Mouse (Mus musculus) heart, embryonic 13.5 days (tissue): ENCODE results near the gene Hist1h3e. TPM values are rescaled to one million over a fixed set of nuclear protein-coding genes. Genes with fewer than 3 reads are reported as not detected.
"Not testable (repeated sequence)": the region's sequence is repeated elsewhere in the genome, so short reads cannot be mapped to it uniquely, and the experiment has no call there.

Source experiments
- ATAC-seq: fragments of 200-750 bp; cut with Nextera tagmentation; 2 replicates; pipeline ENCODE4 v1.8.0; 2017; ENCODE audit warnings: moderate TSS enrichment; ENCODE audit not compliant: insufficient number of reproducible peaks, low FRiP score, low TSS enrichment; ENCODE audit errors: extremely low read depth
- H3K27ac ChIP-seq: fragments of 300-500 bp; sonication (generic); replicated peaks from 2 replicates; pipeline ENCODE4 v1.5.1; 2015; ENCODE audit warnings: moderate library complexity, mild to moderate bottlenecking, inconsistent platforms
- H3K27me3 ChIP-seq: fragments of 300-500 bp; sonication (generic); replicated peaks from 2 replicates; pipeline ENCODE4 v1.6.1; 2015; ENCODE audit warnings: mild to moderate bottlenecking, inconsistent platforms
- H3K36me3 ChIP-seq: fragments of 300-500 bp; sonication (generic); 2 replicates; pipeline ENCODE4 v1.6.1; 2015; ENCODE audit warnings: mild to moderate bottlenecking, inconsistent platforms
- H3K4me1 ChIP-seq: fragments of 300-500 bp; sonication (generic); 2 replicates; pipeline ENCODE4 v1.6.1; 2015; ENCODE audit warnings: inconsistent platforms
- H3K4me2 ChIP-seq: fragments of 300-500 bp; sonication (generic); 2 replicates; pipeline ENCODE4 v1.6.1; 2015; ENCODE audit warnings: inconsistent platforms, mild to moderate bottlenecking, moderate library complexity
- H3K4me3 ChIP-seq: fragments of 300-500 bp; sonication (generic); 2 replicates; pipeline ENCODE4 v1.5.1; 2015; ENCODE audit warnings: moderate library complexity, mild to moderate bottlenecking, inconsistent platforms
- H3K9ac ChIP-seq: fragments of 300-500 bp; sonication (generic); 2 replicates; pipeline ENCODE4 v1.6.1; 2015; ENCODE audit warnings: inconsistent platforms, mild to moderate bottlenecking, moderate library complexity
- H3K9me3 ChIP-seq: fragments of 300-500 bp; sonication (generic); 2 replicates; pipeline ENCODE4 v1.6.1; 2016; ENCODE audit warnings: inconsistent platforms
- WGBS: fragments of 180-500 bp; shearing (Covaris S2); methylation state at CpG from one replicate; pipeline ENCODE4 v1.1.7; 2015; ENCODE audit warnings: mixed read lengths; 5-methylcytosine and 5-hydroxymethylcytosine counted together
- polyA plus RNA-seq: library from polyadenylated mRNA; unstranded; fragments of >200 nt; fragmentation: Nextera tagmentation; extraction: Ambion mirVana; gene quantifications from 2 replicates; pipeline ENCODE4 v1.2.1, GENCODE M21; 2015

The Hist1h3e gene
- polyA plus RNA-seq, 1 experiment from 2014 or later: 1.5 TPM

DNA sequence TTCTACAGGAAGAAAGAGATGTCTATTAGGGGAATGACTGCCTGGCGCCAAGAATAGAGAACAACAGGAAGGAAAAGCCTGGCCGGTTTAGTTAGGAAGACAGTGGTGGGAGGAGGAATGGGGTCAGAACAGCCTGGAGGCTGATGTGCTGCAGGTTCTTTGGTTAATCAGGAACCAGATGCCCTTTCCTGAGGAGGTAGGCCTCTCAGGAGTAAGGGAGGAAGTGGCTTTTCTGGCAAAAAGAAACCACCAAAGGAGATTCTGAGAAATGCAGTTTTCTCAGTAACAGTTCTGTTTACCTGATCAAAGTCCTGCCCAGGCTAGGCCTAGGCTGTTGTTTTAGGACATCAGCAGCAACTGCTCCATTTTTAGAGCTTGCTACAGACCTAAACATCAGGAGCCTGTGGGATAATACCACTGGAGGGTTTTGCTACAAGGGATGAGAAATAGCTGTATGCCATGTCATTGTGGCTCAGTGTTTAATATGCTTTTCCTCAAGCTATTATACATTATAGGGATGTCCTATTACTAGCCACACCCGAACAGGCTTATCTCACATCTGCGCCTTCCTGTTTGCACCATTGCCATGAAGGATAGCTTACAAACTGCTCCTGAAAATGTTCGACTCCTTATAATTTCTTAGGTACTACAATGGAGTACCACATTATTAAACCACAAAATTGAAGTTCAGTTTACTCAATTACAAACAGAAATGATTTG lies 31.0 kb upstream of the Hist1h3e start:
- peak overlapping the region; percentile 51 for H3K27ac ChIP-seq
- H3K27me3 ChIP-seq: no peaks in the 10 kb centered on the region
- no peaks in the 10 kb centered on the region for H3K9me3 ChIP-seq
- WGBS: 59% methylated on average over 5 of the region's 5 CpGs
- H3K4me1 ChIP-seq: peaks cover 15% of the 10 kb centered on the region
- H3K4me3 ChIP-seq: no peak overlapping the region
- no peak for ATAC-seq
- H3K9ac ChIP-seq: no peak overlapping the region
- H3K36me3 ChIP-seq: no peaks in the 10 kb centered on the region
- no peak overlapping the region for H3K4me2 ChIP-seq

DNA sequence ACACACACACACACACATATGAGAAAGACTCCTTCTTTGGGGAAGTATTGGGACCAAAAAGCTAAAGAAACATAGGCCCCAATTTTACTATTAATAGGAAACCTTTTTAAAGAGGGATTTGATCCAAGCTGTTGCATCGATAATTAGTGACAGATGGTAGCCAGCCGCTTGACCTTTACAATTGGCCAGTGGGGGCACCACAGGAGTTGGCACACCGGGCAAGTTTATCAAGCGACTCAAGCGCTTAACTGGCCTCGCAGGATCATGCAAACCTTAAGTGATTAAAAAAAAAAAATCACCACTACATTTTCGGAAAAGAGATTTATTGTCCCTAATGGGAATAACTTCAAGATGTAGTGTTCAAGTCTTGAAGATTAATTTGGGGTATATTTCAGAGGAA lies 30.4 kb upstream of the Hist1h3e start:
- 85% methylated on average over 7 of the region's 7 CpGs for WGBS
- no peak overlapping the region for H3K9ac ChIP-seq
- H3K4me1 ChIP-seq: peaks cover 15% of the 10 kb centered on the region
- 0 out of 2 replicates have a peak overlapping the region, but pooled peaks have one; percentile 51 for H3K27ac ChIP-seq
- H3K27me3 ChIP-seq: no peaks in the 10 kb centered on the region
- H3K36me3 ChIP-seq: no peaks in the 10 kb centered on the region
- no peak for ATAC-seq
- no peak overlapping the region for H3K4me3 ChIP-seq
- H3K9me3 ChIP-seq: no peaks in the 10 kb centered on the region
- H3K4me2 ChIP-seq: no peak overlapping the region

DNA sequence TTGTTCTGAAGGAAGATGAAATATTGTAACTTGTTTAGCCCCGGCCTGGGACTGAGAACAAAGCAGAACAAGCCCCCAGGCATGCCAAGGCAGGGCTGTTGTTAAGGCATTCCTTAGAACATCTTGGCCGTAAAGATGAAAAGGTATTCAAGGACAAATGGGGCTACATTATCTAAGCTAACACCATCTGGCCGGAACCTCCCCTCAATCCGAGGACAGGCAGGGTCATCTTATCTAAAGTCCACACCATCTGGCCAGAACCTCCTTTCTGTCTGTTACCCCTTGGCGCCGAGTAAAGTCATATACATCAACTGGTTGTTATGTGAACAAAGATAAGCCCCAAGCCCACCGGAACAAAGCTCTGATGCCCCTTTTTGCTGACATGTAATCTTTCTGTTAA lies 29.7 kb upstream of the Hist1h3e start:
- H3K9me3 ChIP-seq, ATAC-seq, H3K27me3 ChIP-seq, H3K36me3 ChIP-seq, H3K9ac ChIP-seq, H3K4me3 ChIP-seq, H3K27ac ChIP-seq, H3K4me2 ChIP-seq: not testable (repeated sequence)
- 64% methylated on average over 7 of the region's 7 CpGs for WGBS
- peaks cover 18% of the 10 kb centered on the region for H3K4me1 ChIP-seq

DNA sequence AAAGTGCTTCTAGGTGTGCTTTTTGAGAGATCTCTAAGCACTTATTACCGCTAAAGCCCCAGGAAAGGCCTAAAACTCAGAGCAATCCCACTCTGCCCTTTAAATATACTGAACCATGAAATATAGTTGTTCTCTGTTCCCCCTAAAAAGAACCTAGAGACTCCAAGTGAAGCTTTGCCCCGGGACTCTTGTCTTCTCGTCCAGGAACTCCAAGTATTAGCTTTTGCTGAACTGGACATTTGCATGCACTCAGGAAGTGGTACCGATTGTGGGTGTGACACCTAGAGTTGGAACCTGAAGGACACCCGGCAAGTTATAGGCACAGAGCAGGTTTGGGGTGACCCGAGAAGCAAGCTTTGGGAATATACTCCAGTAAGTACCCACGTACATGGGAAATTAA lies 29.0 kb upstream of the Hist1h3e start:
- H3K4me2 ChIP-seq: no peak overlapping the region
- H3K27me3 ChIP-seq: no peaks in the 10 kb centered on the region
- 88% methylated on average over 7 of the region's 7 CpGs for WGBS
- H3K4me3 ChIP-seq: no peak overlapping the region
- H3K9ac ChIP-seq: no peak overlapping the region
- H3K36me3 ChIP-seq: no peaks in the 10 kb centered on the region
- H3K27ac ChIP-seq: no peak overlapping the region
- H3K4me1 ChIP-seq: peaks cover 21% of the 10 kb centered on the region
- H3K9me3 ChIP-seq: no peaks in the 10 kb centered on the region
- no peak for ATAC-seq

DNA sequence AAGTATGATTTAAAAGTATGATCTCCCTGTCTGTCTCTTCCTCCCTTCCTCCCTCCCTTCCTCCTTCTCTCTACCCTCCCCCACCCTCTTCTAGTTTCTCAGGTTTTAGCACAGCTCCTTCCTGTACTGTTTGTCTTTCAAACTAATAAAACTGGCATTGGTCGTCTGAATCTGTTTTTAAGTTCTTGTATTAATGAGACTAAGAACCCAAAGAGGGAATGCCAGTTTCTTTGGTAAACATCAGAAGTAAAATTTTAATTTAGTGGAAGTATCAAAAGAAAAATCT lies 24.7 kb upstream of the Hist1h3e start:
- Histone ChIP-seq H3K27me3 (no peaks in the 10 kb centered on the region), H3K36me3 (no peaks in the 10 kb centered on the region), H3K4me3 (peak overlapping the region; percentile 52), H3K9ac (peak overlapping the region; percentile 84), H3K27ac (peak overlapping the region; percentile 94), H3K4me2 (peak overlapping the region; percentile 80), H3K9me3 (no peaks in the 10 kb centered on the region), H3K4me1 (peaks cover 33% of the 10 kb centered on the region)
- WGBS: 5% methylated on average over 1 of the region's 1 CpGs
- no peak for ATAC-seq

DNA sequence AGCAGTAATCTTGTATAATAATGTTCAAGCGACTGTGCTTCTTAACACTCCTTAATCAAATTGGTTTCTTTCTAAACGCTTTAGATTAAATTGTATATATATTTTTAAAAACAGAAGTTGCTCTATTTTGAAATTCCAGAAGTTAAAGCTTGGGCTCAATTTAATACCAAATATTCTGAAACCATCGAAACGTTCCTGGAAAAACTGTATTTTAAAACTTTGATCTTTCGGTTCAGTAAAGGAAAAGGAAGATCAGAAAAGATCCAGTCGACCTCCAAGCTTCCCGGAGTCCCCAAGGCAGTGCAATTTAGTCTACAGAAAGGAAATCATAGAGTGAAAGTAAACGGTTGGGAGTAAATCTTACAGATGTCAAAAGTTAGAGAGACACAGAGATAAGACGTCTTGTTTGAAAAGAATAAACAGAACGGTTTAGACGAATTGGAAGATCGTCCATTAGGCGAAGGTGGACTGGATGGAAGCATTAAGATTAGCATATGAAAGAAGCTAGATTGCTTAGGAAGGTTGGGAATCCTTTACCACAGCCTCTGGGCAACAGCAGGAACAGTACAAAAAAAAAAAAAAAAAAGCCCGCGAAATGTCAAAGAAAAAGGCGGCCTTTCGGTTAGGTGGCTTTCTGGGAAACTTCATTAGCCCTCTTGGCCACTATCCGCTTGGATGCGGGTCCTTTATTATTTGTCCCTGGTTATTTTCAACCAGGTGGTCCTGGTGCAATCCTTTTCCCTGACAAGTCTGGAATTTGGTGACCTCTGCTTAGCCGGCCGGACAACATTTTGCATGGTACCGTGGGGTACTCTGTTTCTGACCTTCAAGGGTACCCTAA lies 24.1 kb upstream of the Hist1h3e start:
- Histone ChIP-seq H3K9me3 (no peaks in the 10 kb centered on the region), H3K9ac (peak overlapping the region; percentile 84), H3K4me3 (peak overlapping the region; percentile 52), H3K4me2 (peak overlapping the region; percentile 80), H3K36me3 (no peaks in the 10 kb centered on the region), H3K27ac (peak overlapping the region; percentile 95), H3K27me3 (no peaks in the 10 kb centered on the region), H3K4me1 (peaks cover 37% of the 10 kb centered on the region)
- whole genome bisulfite sequencing: 2% methylated on average over 22 of the region's 22 CpGs
- no peak for ATAC-seq

DNA sequence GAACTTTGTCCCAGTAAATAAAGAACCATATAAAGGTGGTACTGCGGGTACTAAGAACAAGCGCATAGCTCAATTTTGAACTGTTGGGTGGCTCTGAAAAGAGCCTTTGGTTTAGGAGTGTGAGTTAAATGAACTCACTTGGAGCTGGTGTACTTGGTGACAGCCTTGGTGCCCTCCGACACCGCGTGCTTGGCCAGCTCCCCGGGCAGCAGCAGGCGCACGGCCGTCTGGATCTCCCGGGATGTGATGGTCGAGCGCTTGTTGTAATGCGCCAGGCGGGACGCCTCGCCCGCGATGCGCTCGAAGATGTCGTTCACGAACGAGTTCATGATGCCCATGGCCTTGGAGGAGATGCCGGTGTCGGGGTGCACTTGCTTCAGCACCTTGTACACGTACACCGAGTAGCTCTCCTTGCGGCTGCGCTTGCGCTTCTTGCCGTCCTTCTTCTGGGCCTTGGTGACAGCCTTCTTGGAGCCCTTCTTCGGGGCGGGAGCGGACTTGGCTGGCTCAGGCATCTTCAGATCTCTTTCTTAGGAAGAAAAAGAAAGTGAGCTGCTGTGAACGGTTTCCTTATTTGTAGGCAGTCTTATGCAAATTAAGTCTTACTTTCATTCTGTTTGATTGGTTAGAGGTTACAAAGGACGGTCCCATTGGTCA lies 23.4 kb upstream of the Hist1h3e start:
- not testable (repeated sequence) for H3K9me3 ChIP-seq, H3K36me3 ChIP-seq, H3K27me3 ChIP-seq
- Histone ChIP-seq H3K27ac (peak overlapping the region; percentile 95), H3K4me3 (peak overlapping the region; percentile 52), H3K4me2 (peak overlapping the region; percentile 80), H3K4me1 (peaks cover 42% of the 10 kb centered on the region), H3K9ac (peak overlapping the region; percentile 90)
- ATAC-seq: peak; percentile 79
- 0% methylated on average over 27 of the region's 36 CpGs for WGBS

DNA sequence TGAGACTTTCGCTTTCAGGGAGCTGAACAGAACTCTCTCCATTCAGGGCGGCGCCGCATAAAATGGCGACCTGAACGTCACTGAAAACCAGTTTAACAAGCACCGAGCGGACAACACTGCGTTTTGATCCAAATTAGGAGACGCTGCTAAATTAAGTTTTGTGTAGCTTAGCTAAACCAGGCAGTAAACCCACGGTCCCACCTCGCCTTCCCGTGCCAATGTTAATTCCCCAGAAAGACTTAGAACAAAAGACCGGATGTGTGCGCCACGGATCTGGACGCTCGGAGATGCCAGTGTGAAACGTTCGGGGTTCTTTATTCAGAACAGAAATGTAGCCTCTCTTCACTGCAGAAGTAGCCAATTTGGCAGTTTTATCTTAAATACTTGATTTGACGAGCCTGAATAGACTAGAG lies 22.9 kb upstream of the Hist1h3e start:
- WGBS: under 1% methylated on average over 21 of the region's 21 CpGs
- no peak for ATAC-seq
- H3K4me1 ChIP-seq: peaks cover 42% of the 10 kb centered on the region
- H3K27me3 ChIP-seq: no peaks in the 10 kb centered on the region
- H3K4me3 ChIP-seq: peak overlapping the region; percentile 52
- no peaks in the 10 kb centered on the region for H3K36me3 ChIP-seq
- peak overlapping the region; percentile 90 for H3K9ac ChIP-seq
- peak overlapping the region; percentile 80 for H3K4me2 ChIP-seq
- peak overlapping the region; percentile 95 for H3K27ac ChIP-seq
- H3K9me3 ChIP-seq: no peaks in the 10 kb centered on the region

DNA sequence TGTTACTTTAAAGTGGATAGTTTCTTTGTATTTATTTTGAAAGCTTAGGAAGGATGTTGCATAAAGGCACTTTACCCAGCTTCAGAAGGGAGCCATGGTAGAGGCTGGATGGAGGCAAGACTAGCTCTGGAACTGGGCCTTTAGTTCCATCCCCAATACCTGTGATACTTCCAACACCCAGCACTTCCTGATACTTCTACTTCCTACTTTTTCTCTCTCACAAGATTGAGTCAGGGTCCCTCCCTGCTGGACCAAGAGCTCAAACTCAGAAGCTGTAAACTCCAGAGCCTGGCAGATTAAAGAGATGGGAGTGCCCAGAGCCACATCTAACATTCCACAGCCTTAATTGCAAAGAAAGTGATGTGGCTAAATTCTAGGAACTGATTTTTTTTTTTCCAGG lies 22.2 kb upstream of the Hist1h3e start:
- Histone ChIP-seq H3K27ac (peak overlapping the region; percentile 95), H3K9me3 (no peaks in the 10 kb centered on the region), H3K9ac (peak overlapping the region; percentile 90), H3K27me3 (no peaks in the 10 kb centered on the region), H3K4me2 (peak overlapping the region; percentile 80), H3K36me3 (no peaks in the 10 kb centered on the region), H3K4me1 (peaks cover 42% of the 10 kb centered on the region), H3K4me3 (peak overlapping the region; percentile 52)
- no peak for ATAC-seq

DNA sequence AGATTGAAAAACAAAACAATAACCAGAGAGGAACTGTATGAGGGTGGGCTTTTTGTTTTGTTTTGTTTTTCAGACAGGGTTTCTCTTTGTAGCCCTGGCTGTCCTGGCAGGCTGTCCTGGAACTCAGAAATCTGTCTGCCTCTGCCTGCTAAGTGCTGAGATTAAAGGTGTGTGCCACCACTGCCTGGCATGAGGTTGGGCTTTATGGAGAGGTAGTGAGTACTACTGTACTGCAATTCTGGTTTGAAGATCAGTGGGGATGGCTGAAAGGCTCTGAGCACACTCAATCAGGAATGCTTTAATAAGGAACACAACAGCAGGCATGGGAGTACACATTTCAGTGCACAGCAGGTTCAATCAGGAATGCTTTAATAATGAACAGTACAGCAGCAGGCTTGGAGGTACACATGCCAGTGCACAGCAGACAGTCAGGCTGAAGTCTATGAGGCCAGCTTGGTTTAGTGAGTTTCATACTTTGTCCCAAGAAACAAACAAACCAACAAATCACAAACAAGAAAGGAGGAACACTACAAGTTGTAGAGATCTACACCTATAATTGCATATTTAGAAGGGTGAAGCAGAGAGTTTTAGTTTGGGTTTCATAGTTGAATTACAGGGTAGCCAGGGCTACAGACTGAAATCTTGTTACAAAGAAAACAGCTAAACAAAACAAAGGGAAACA lies 21.4 kb upstream of the Hist1h3e start:
- Histone ChIP-seq H3K27ac (peak overlapping the region; percentile 86), H3K4me1 (peaks cover 42% of the 10 kb centered on the region), H3K4me2 (peak overlapping the region; percentile 94; the same call in 1 of the 2 replicates), H3K36me3 (no peaks in the 10 kb centered on the region), H3K4me3 (no peak overlapping the region), H3K9ac (no peak overlapping the region), H3K27me3 (no peaks in the 10 kb centered on the region), H3K9me3 (no peaks in the 10 kb centered on the region)
- no peak for ATAC-seq
